Mouse (Mus musculus) gastrocnemius, adult 2 months (tissue): Measurements from ENCODE around the gene Plb1. TPM values are rescaled to one million over a fixed set of nuclear protein-coding genes. Genes with fewer than 3 reads are reported as not detected.

Experiments
- DNase-seq: peaks from one replicate; pipeline ENCODE4 v3.0.0; 2022
- H3K27ac ChIP-seq: fragments of 200-600 bp; 2 replicates; pipeline ENCODE4 v1.8.1; 2022; ENCODE audit warnings: mild to moderate bottlenecking
- H3K4me3 ChIP-seq: fragments of 200-600 bp; 2 replicates; pipeline ENCODE4 v1.8.1; 2022; ENCODE audit warnings: mild to moderate bottlenecking, moderate library complexity
- CTCF ChIP-seq: fragments of 200-600 bp; IDR thresholded peaks from 2 replicates; pipeline ENCODE4 v1.8.1; 2022; ENCODE audit warnings: antibody characterized with exemption, mild to moderate bottlenecking, moderate library complexity
- intact Hi-C: fragments of 180-260 bp; cut with DNase I; formaldehyde crosslinking; loops from one replicate; pipeline ENCODE4 v1.15.1; 2025
- total RNA-seq, 2 experiments: library from RNA; stranded (reverse); gene quantifications; 2 replicates each; pipeline ENCODE4 v1.2.3; 2021

Gene Plb1
- total RNA-seq, 2 experiments from 2014 or later: 0.97 to 1.3 TPM

DNA sequence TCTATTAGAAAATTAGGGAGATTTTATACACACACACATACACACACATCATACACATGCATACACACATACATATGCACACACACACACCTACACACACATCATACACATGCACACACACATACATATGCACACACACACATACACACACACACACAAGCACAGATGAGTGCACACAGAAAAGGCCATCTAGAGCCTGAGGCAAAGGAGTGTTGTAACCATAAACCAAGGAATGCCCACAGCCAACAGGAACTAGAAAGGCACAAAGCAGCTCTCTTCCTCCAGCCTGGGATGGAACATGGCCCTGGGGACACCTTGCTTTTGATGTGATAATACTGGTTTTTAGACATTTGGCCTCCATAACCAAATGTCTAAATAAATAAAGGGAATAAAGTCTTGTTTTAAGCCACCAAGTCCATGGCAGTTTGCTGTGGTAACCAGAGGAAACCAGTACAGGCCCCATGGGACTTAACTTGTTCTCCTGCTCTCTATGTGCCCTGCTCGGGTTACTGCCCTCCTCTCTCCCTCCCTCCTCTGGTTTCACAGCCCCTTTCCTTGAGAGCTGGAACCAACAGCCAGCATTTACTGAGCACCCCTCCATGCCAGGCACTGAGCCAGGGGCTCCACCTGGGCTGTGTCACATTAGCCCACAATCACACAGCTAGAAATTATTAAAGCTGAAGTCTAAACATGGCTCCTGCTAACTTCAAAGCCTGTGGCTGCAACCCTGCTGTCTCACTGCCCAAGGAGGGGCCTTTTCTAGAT, 179.9 kb downstream of the Plb1 start:
- intact Hi-C loops: loop anchor here (2.0 kb wide), 1 partner anchor 52 kb away; no protein-coding TSS in a partner anchor
- DNase-seq: peak; percentile 72
- H3K27ac ChIP-seq: peak overlapping the region; percentile 88
- no peak overlapping the region; the same call in 1 of the 2 replicates for H3K4me3 ChIP-seq
- no peak for TF ChIP-seq CTCF

- DNase-seq: no peak
- TF ChIP-seq CTCF: no peak
- intact Hi-C loops: loop anchor here (2.0 kb wide), 1 partner anchor 52 kb away; no protein-coding TSS in a partner anchor
- H3K4me3 ChIP-seq: no peak overlapping the region
- peak overlapping the region; percentile 88 for H3K27ac ChIP-seq
Measured at GRCm38 (mm10) chr5:32413083-32413482, 180.6 kb downstream of the Plb1 start.

GRCm38 (mm10) chr5:32413569-32413968, 181.1 kb downstream of the Plb1 start:
- peak overlapping the region; percentile 88 for H3K27ac ChIP-seq
- TF ChIP-seq CTCF: no peak
- H3K4me3 ChIP-seq: no peak overlapping the region
- DNase-seq: no peak
- intact Hi-C loops: loop anchor here (2.0 kb wide), 1 partner anchor 53 kb away; no protein-coding TSS in a partner anchor

- intact Hi-C loops: no loop called here
- peak overlapping the region; percentile 88 for H3K27ac ChIP-seq
- peak; percentile 72 for DNase-seq
- TF ChIP-seq CTCF: no peak; the same call in 1 of the 2 replicates
- H3K4me3 ChIP-seq: no peak overlapping the region
Measured at GRCm38 (mm10) chr5:32414461-32414985, 182.0 kb downstream of the Plb1 start.

DNA sequence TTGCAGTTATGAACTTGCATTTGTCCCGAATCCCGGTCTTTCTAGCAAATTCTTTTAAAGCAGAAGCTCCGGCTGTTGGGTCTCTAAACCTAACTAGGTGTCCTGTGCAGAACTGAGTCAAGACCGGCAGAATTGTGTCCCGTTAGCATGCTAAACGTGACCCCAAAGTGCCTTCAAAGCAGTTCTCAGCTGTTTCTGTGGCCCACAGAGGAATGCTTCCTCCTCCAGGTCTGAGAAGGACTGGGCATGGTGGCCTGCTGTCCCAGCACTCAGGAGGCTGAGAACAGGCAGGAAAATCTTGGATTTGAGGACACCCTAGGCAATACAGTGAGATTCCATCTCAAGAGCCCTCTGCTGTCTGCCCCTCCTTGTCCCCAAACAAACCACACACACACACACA, 183.0 kb downstream of the Plb1 start:
- Histone ChIP-seq H3K4me3 (no peak overlapping the region), H3K27ac (peak overlapping the region; percentile 88)
- no peak for DNase-seq
- no peak for TF ChIP-seq CTCF
- intact Hi-C loops: no loop called here

Other genes starting within 250 kb of the Plb1 start
- 10 to 100 TPM; 12.8 to 14.9 TPM for gene Fosl2, start 96.9 kb upstream of the Plb1 start, total RNA-seq
- gene Ppp1cb, start 226.1 kb downstream of the Plb1 start, total RNA-seq: 100 to 1,000 TPM; 486 TPM